Mouse (Mus musculus) cerebellum, adult 9-10 months (tissue): ENCODE data around the gene Lta.

Experiments used
- DNase-seq: peaks from one replicate; pipeline ENCODE4 v3.0.0; 2022

Lta gene

DNA sequence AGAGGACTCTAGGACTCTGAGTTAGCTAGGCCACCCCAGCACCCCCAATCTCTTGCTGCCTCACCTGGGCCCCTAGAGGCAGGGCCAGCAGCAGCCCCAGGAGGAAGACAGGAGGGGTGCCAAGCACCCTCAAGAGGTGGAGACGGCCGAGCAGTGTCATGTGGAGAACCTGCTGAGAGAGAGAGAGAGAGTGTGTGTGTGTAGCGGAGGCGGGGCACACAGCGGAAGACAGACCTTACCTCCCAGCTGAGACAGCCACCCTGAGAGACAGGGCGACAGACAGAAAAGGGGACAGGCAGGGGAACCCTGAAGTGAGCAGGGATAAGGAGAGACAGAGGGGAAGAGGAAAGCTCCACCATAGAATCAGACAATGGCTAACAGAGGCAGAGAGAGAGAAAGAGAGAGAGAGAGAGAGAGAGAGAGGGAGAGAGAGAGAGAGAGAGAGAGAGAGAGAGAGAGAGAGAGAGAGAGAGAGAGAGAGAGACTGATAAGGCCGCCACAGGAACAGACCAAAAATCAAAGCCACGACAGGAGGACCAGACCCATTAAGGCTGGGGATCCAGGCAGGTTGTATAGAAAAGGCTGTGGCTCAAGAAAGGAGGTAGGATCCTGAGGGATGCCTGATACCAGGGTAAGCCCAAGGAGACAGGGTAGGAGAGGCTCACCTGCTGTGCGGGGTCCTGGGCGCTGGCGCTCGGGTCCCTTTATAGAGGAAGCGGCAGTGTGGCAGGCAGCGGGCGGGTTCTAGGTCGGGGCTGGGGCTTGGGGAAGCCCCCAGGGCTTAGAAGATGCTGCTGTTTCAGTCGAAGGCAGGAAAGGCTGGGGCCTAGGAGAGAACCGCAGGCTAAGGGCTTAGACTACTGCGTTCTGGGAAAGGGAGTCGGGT lies at the start of gene Lta:
Gene Lta (minus strand): TSS at position 858 of the 886 bp plus-strand sequence.
- no peak for DNase-seq

DNA sequence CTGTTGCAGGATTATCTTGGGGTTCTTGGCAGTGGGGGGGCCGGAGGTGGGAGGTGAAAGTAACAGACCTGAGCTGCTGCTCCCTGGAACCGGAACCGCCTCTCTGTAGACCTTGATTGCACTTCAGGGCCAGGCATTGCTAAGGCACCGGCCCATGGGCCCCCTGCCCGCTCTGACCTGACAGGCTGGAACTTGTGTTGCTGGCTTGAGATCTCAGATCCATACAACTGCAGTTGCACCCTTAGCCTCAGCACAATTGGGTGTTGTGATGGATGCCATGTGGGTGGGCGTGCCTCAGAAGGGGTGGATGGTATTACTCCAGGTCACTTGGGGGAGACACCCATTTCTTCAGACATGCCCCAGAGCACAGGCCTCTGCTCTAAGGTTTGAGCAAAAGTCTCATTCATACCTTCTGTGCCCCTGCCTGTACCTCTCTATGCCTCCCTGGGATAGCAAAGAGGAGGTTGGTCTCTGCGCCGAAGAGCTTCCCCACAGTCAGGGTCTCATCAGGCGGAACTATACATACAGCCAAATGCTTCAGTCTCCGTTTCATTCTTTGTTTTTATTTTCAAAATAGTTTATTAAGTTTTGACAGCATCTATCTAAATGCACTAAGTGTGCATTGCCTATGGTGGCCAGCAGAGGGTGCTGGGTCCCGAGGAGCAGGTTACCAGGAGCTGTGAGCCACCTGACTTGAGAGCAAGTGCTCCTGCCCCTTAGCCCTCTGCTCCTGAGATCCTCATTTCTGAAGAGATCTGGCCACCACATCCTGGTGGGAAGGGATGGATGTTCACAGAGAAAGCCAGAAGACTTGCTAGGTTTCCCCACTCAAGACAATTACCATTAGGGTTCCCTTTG lies 49.3 kb upstream of the Lta start:
- DNase-seq = peak; percentile 71

DNA sequence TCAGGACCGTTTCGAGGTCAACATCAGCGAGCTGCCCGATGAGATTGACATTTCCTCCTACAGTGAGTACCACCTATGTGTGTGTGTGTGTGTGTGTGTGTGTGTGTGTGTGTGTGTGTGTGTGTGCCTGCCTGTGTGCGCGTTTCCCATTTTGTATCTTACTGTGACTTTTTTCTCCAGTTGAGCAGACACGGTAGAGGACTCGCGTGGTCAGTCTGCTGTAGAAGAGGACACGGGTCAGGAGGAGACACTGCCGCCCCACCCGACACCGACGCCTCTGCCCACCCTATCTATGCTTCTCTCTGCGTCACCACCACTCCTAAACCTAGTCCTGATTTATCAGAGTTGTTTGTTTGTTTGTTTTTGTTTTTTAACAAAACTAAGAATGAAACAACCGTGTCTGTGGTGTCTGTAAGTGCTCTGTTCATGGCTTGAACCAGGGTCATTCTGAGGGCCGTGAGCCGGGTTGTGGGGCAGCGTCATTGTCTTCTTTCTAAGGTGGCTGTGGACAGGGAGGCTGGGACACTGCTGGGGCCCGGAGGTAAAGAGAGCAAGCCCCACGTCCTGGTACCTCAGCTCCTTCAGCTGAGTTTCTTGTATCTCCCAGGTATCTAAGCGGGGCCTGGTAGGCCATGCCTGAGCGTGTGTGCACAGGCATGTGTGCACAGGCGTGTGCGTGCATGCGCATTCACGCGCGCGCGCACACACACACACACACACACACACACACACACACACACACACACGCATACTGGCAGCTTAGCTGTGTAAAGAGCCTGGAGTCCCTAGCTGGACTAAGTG lies 48.3 kb upstream of the Lta start:
- DNase-seq = peak; percentile 13

DNA sequence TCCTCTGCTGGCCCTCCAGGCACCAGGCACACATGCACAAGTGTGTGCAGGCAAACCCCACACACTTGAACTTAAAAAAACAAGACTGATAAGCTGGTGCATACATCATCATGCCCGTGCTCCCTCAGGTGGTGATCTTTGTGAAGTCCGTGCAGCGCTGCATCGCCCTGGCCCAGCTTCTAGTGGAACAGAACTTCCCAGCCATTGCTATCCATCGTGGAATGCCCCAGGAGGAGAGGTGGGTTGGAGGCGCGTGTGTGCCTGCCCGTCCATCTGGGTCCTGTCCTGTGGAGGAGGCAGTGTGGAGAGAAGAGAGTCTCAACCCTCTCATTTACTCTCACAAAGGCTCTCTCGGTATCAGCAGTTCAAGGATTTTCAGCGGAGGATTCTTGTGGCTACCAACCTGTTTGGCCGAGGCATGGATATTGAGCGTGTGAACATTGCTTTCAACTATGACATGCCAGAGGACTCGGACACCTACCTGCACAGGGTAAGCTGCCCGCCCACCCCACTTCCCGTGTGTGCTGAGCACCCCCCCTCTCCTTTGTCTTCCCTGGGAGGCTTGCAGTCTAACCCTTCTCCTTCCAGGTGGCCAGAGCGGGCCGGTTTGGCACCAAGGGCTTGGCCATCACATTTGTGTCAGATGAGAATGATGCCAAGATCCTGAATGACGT lies 47.6 kb upstream of the Lta start:
- DNase-seq = peak; percentile 33

DNA sequence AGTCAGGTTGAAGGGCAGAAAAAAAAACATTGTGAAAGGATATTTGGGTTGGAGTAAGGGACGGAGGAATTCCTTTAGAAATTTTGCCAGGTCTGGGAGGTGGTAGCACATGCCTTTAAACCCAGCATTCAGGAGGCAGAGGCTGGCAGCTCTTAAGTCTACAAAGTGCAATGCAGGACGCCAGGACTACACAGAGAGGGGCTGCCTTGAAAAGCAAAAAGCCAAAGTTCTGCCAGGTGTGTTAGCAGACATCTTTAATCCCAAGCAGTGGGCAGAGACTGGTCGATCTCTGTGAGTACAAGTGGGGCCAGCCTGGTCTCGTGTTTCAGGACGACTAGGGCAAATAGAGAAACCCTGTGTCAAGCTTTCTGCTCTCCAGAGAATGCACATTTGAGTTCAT lies 46.8 kb upstream of the Lta start:
- DNase-seq = peak; percentile 19

DNA sequence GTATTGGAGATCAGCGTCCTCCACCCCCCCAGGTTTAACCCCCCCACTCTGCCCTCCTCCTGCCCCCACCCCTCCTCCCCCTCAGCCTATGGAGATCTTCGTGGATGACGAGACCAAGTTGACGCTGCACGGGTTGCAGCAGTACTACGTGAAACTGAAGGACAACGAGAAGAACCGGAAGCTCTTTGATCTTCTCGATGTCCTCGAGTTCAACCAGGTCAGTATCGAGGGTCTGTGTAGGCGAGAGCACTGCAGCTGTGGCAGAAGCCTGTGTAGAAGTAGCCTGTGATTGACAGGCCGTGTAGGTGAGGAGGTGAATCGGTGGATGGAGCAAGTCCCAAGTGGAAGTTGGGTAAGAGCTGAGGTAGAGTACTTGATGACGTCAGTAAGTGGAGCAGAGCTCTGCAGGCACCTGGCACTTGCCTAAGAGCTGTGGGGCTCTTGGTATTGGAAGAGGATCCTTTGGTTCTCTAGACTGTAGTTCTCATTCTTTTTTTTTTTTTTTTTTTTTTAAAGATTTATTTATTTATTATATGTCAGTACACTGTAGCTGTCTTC lies 46.1 kb upstream of the Lta start:
- peak; percentile 37 for DNase-seq

DNA sequence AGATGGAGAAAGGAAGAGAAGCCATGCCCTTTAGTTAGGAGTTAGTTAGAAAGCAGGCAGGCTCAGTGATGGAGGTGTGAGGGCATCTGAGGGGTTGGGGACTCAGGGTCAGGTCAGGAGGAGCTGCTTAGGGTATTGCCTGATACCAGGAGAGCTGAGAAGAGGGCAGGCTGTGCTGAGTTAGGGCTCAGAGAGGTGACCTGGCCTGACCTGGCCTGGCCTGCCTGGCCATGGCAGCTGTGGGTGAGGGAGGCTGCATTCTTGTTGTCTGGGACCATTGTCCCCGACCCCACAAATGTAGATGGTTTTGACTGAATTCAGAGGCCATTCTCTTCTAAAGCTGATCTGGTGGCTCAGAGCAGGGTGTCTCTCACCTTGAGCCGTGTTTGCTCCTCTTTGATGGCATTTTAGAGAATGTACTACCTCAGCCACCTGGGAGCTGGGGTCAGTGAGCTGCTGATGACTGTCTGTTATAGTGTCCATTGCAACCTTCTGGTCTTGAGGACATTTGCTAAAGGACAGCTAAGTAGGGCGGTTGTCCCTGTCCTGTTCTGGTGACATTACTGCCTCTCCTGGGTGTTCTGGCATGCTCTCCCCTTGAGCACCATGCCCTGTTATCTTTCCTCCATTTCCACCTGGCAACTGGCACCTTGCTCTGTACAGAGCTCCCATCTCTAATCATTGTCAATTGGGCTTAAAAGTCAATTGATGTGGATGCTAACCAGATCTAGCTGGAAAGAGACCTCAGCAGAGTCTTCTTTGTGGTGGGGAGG lies 45.4 kb upstream of the Lta start:
- peak; percentile 19 for DNase-seq

DNA sequence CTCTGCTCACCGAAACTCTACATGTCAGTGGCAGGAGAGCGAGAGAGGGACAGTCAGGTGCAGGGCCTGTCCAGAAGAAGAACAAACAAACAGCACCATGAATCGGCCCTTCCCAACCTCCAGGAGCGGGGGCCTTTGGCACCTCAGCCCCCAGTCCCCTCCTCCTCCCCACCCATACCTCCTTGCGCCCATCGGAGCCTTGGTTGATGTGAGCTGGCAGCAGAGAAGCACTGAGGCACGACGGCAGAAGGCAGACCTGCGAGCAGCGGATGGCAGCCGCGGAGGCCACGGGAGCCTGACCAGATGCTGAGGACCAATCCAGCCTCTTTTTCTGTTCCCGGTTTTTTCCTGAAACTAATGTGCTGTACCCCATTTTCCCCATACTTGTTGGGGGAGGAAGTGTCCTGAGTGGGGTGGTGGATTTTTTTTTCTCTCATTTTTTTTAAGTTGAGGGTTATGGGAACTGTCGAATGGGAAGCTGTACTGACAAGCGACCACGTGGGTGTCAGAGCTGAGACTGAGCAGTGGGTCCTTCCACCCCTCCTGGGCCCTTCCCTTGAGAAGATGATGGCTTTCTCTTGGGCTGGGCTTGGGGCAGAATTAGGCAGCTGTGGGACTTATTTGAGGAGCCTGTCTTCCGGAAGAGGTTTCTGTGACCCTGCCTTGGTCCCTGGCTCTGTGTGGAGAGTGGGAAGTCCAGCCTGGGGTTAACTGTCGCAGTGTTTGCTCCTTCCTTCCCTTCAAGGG lies 44.5 kb upstream of the Lta start:
- peak; percentile 18 for DNase-seq

DNA sequence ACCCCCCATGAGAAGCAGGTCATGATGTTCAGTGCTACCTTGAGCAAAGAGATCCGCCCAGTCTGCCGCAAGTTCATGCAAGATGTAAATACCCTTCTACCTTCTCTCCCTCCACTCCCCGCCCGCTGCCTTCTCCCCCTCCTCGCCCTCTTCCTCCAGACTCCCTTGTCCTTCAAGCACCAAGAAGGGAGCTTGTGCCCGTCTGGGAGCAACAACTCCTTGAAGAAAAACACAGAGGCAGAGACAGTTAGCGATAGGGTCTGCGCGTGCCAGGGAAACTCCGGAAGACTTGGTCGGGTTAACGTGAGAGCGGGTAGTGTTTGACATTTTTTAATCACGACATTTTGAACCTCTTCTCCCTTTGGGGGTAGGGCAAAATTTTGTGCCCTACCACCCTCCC lies 43.8 kb upstream of the Lta start:
- peak; percentile 17 for DNase-seq

DNA sequence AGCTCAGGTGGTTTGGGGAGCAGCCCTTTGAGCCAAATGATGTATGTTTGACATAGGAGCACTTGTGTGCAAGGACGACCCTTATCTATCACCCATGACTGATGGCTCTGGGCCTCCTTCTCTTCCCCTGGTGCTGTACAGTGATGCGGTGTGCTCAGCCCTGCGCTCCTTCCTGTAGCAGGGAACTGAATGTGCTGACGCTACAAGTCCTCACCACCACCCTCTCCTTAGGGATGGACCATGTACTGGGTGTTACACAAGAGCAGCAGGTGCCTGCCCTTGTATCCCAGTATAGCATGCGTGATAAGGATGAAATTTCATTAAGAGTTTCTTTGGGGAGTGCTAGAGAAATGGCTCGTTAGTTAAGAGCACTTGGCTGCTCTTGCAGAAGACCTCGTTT lies 42.0 kb upstream of the Lta start:
- DNase-seq = peak; percentile 21

DNA sequence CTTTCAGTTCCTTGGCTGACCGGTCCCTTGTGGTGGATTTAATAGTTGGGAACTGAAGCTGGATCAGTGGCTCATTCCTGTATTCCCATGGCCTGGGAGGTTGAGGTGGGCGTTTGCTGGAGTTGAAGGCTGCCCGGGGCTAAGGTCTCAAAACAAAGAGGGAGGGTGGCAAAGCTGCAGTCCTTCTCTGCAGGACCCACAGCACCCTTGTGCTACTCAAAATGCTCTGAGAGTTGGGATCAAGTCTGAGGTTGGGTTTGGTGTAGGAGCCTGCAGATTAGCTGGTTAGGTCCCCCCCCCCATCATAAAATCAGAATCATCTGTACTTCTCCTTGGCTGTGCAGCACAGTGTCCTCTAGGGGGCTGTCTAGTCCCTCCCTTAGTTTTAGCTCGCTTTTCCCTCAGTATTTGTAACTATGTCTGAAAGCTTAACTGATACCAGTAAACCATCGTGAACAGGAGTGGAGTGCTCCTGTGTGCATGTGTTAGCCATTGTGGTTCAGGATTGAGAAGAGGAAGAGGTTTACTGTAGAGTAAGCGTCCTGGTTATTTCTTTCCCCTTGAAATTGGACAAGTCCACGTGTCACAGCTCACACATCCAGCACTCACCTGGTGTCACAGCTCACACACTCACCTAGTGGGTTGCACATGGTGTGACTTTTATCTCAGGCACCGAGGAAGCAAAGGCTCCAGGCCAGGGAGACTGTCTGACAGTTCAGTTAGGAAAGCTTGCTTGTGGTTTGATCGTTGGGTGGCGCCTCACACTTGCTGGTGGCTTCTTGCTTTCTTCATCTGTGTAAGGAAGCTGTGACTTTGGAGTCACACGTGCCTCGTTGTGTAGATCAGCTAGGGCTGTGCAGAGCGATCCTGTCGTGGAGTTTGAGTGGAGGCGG lies 40.8 kb upstream of the Lta start:
- DNase-seq = peak; percentile 50

DNA sequence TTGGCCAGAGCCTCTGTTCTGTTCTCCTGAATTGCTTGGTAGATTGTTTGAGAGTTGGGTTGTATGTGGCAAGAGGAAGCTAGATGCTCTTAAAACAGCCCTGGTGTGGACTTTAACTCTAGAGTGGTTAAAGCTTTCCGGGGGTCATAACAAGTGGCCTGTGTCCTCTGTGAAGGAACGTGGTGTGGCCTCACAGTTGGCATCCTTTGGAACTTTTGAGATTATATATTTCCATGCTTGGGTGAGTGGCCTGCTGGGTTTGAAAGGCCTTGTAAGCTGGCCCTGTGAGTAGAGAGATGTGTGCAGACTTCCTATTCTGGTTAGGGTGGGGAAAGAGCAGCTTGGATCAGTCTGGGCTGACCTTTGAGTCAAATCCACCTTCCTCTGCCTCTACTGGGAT lies 39.8 kb upstream of the Lta start:
- peak; percentile 26 for DNase-seq

DNA sequence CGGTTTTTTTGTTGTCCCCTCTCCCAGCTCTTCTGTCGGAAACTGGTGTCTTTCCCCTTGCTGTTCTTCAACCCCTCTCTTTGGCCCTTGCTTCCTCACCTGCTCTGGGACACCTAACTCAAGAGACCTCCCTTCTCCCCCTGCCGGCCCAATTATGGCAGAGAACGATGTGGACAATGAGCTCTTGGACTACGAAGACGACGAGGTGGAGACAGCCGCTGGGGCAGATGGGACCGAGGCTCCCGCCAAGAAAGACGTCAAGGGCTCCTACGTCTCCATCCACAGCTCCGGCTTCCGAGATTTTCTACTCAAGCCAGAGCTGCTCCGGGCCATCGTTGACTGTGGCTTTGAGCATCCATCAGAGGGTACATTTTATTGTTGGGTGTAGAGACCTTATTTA lies 37.9 kb upstream of the Lta start:
- DNase-seq = peak; percentile 70

DNA sequence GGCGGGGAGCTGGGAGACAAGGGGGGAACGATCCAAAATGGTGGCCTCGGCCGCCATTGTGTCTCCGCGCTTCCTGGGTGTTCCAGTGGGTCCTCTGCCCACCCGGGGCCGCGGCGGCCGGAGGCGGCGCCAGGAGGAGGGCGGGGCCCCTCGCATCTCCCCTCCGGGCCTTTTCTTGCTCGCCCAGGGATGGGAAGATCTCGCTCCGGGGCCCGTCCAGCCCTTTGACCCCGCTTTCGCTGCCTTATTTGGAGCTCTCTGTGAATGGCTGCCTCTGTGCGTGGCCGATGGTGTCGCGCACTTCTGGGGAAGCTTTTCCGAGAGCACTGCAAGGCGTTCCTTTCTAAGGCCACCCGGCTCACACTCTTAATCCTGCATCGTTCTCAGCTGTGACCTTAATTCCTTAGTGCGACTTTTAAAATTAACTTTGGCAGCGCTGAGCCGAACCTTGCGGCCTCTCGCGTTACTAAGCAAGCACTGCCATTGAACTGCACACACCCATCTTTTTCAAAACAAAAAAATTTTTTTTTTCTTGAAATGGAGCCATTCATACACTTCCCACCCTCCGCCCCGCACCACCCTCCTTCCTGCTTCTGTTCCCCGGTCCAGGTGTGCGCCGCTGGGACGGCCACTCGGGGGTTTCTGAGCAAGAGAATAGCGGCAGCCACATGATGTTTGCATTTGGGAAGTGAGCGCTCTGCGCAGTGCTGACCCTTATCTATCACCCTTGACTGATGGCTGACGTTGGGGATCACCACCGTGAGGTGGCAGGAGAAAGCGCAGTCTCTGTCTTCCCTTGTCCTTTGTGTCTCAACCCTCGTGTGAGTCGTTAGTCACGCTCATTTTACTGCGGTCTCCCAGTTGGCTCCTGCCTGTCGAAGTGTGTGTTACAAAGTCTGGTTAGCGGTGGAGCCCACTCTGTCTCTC lies 37.1 kb upstream of the Lta start:
- peak; percentile 62 for DNase-seq

DNA sequence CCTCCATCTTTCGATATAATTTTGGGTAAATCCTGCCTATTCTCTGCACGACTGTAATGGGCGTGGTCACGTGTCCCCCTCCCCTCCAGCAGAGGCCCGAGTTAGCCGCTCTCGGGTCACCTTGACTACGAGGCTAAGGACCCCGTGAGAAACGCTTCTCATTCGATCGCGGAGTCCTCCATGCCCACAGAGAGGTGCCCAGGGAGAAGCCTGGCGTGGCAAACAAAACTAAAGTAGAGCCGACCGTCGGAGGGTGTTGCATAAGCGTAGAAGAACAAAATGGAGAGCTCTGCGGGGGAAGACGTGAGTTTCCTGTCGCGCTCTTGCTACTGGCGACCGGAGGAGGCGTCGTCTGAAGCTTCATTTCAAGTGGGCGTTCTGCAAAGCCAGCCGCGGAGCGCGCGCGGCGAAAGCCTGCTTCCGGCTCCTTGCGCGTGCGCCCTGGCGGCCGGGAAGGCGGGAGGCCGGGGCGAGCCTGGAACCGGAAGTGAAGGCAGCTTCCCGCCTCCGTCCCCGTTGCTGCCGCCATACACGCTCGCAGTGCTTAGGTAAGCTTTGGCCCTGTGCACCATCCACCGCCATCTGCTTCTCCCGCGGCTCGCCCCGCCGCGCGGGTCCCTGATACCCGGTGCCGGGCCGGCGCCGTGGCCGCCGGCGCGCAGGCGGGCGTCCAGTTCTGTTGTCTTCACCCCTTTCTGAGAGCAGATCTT lies 36.3 kb upstream of the Lta start, which contains the start of gene Ddx39b:
Gene Ddx39b (plus strand): TSS at position 442 of the 710 bp plus-strand sequence.
- peak; percentile 97 for DNase-seq

DNA sequence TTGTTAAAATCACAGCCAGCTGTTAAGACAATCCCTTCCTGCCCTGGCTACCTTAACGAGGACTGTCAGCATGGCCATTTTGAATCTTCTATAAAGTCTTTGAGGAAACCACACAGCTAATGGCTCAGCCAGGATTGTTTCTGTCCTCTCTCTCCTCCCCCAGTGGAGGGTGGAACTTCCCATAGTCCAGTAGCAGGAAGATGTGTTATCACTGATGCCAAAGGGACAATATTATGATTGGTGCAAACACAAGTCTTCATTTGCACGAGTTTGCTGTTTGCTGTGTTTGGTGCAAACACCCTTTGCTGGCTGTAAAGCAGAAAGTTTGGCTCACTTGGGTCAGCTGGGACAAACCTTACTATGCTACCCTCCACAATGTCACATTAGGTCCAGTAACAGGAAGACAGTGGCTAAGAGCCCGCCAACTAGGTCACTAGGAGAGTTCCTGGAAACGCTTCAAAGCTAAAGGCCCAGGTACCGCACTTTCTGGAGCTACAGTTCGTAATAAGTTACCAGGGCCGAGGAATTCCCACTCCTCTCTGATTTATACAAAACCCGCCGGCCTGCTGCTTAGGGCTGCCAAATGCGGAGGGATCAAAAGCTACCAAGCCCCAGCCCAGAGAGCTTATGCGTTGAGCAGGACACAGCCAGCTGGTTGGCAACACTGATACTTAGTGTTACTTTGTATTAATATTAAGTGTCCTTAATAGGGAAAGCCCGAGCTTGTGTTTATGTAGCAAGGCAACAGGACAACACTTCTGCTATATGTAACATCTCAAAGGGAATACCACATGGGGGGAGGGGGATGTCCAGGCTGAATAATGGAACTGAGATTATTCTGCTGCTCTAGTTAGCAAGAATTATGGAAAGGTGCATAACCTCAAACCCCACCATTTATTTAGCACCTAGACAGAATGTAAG lies 35.5 kb upstream of the Lta start:
- DNase-seq = no peak
